Mouse (Mus musculus) gastrocnemius, postnatal 4 days (tissue): ENCODE data around the gene Gm20838. TPM values are rescaled to one million over a fixed set of nuclear protein-coding genes. Genes with fewer than 3 reads are reported as not detected.
"Not testable (repeated sequence)": the region's sequence is repeated elsewhere in the genome, so short reads cannot be mapped to it uniquely, and the experiment has no call there.

Experiments used
- DNase-seq, 2 experiments: peaks; one replicate each; pipeline ENCODE4 v3.0.0; 2021 to 2022; ENCODE audit warnings: low spot score in 2 of 2, mixed read lengths in 2 of 2
- long read RNA-seq, 2 experiments: library from polyadenylated mRNA; stranded (forward); transcript quantifications; one replicate each; pipeline ENCODE4 v2.0.0; 2021
- total RNA-seq, 2 experiments: library from RNA; stranded (reverse); gene quantifications; 2 replicates each; pipeline ENCODE4 v1.2.3; 2021

Gene Gm20838
- not detected for total RNA-seq
- long read RNA-seq, experiment 1, result 0 reads
- long read RNA-seq, experiment 2, result 0 reads

GRCm38 (mm10) chrY:33543064-33543463 lies at the start of gene Gm20838:
Gm20838 (minus strand) TSS chrY:33543164.
- not testable (repeated sequence) for DNase-seq
